Mouse (Mus musculus): ENCODE data around the gene Parpbp. TPM values are rescaled to one million over a fixed set of nuclear protein-coding genes. Genes with fewer than 3 reads are reported as not detected.

The Parpbp gene
- polyA plus RNA-seq, 2 experiments, result 8.8 to 13.4 TPM

GRCm38 (mm10) chr10:88113290-88113689 lies 33.5 kb downstream of the Parpbp start:
- no peak for TF ChIP-seq CTCF (IDR thresholded peaks at IDR 0.05; ENCODE audit: low read depth)
- no peak for TF ChIP-seq EP300 (IDR thresholded peaks at IDR 0.05; ENCODE audit: low read depth)
- H3K4me3 ChIP-seq (ENCODE audit: insufficient read depth in 1 of 2, low read depth in 2 of 2, low read length in 2 of 2), result no peak overlapping the region
- H3K4me1 ChIP-seq (replicated peaks; ENCODE audit: control insufficient read depth in 2 of 2, insufficient read depth in 2 of 2, low read length in 1 of 2), result no peaks in the 10 kb centered on the region
- H3K27me3 ChIP-seq (ENCODE audit: control insufficient read depth, insufficient read depth, low read length), result no peaks in the 10 kb centered on the region
- H3K9ac ChIP-seq (replicated peaks), result no peak overlapping the region
- DNase-seq (ENCODE audit: low read depth in 3 of 3, low spot score in 3 of 3) (no peak), ATAC-seq (ENCODE audit: insufficient read depth) (no peak)
- no peak overlapping the region for H3K27ac ChIP-seq
- H3K9me3 ChIP-seq (ENCODE audit: control insufficient read depth, low read length), result no peaks in the 10 kb centered on the region
- WGBS (ENCODE audit: insufficient replicate concordance), result 82% methylated on average over 2 of the region's 2 CpGs
- H3K4me2 ChIP-seq (ENCODE audit: low read depth), result no peak overlapping the region
- H3K36me3 ChIP-seq (replicated peaks; ENCODE audit: control insufficient read depth, insufficient read depth, low read depth), result peaks cover 6% of the 10 kb centered on the region

GRCm38 (mm10) chr10:88106169-88106568 lies 40.6 kb downstream of the Parpbp start:
- Histone ChIP-seq H3K4me3 (ENCODE audit: insufficient read depth in 1 of 2, low read depth in 2 of 2, low read length in 2 of 2) (no peak overlapping the region), H3K36me3 (replicated peaks; ENCODE audit: control insufficient read depth, insufficient read depth, low read depth) (peaks cover 6% of the 10 kb centered on the region; the same call in 1 of the 2 replicates), H3K4me1 (replicated peaks; ENCODE audit: control insufficient read depth in 2 of 2, insufficient read depth in 2 of 2, low read length in 1 of 2) (no peaks in the 10 kb centered on the region), H3K4me2 (ENCODE audit: low read depth) (no peak overlapping the region), H3K9me3 (ENCODE audit: control insufficient read depth, low read length) (no peaks in the 10 kb centered on the region), H3K9ac (replicated peaks) (no peak overlapping the region), H3K27ac (no peak overlapping the region), H3K27me3 (ENCODE audit: control insufficient read depth, insufficient read depth, low read length) (no peaks in the 10 kb centered on the region)
- DNase-seq (ENCODE audit: low read depth in 3 of 3, low spot score in 3 of 3) (no peak), ATAC-seq (ENCODE audit: insufficient read depth) (no peak)
- no peak for TF ChIP-seq CTCF (IDR thresholded peaks at IDR 0.05; ENCODE audit: low read depth)
- 84% methylated on average over 2 of the region's 2 CpGs for WGBS (ENCODE audit: insufficient replicate concordance)

- no peak for ATAC-seq (ENCODE audit: insufficient read depth)
- WGBS (ENCODE audit: insufficient replicate concordance), result 73% methylated on average over 5 of the region's 5 CpGs
- TF ChIP-seq CTCF (IDR thresholded peaks at IDR 0.05; ENCODE audit: low read depth) (no peak), EP300 (IDR thresholded peaks at IDR 0.05; ENCODE audit: low read depth) (no peak)
These were observed 56.0 kb downstream of the Parpbp start, which contains the start of gene Pmch for GRCm38 (mm10) chr10:88090772-88091171. Pmch (plus strand) TSS chr10:88091072.

GRCm38 (mm10) chr10:88067377-88067776 lies 79.4 kb downstream of the Parpbp start:
- DNase-seq (ENCODE audit: low read depth in 3 of 3, low spot score in 3 of 3) (no peak), ATAC-seq (ENCODE audit: insufficient read depth) (no peak)
- no peak overlapping the region for H3K4me3 ChIP-seq (ENCODE audit: insufficient read depth in 1 of 2, low read depth in 2 of 2, low read length in 2 of 2)
- no peak for TF ChIP-seq CTCF (IDR thresholded peaks at IDR 0.05; ENCODE audit: low read depth)
- no peak for TF ChIP-seq EP300 (IDR thresholded peaks at IDR 0.05; ENCODE audit: low read depth)
- H3K36me3 ChIP-seq (replicated peaks; ENCODE audit: control insufficient read depth, insufficient read depth, low read depth), result no peaks in the 10 kb centered on the region
- H3K4me1 ChIP-seq (replicated peaks; ENCODE audit: control insufficient read depth in 2 of 2, insufficient read depth in 2 of 2, low read length in 1 of 2), result no peaks in the 10 kb centered on the region
- H3K9me3 ChIP-seq (ENCODE audit: control insufficient read depth, low read length), result no peaks in the 10 kb centered on the region
- no peak overlapping the region for H3K9ac ChIP-seq (replicated peaks)
- no peak overlapping the region for H3K4me2 ChIP-seq (ENCODE audit: low read depth)
- no peaks in the 10 kb centered on the region for H3K27me3 ChIP-seq (ENCODE audit: control insufficient read depth, insufficient read depth, low read length)
- H3K27ac ChIP-seq, result no peak overlapping the region
- WGBS (ENCODE audit: insufficient replicate concordance), result 50% methylated on average over 3 of the region's 3 CpGs

More at GRCm38 (mm10) chr10:88090772-88091171, 56.0 kb downstream of the Parpbp start, which contains the start of gene Pmch:
- H3K9ac ChIP-seq (replicated peaks), result no peak within 1 kb of the TSS
- H3K4me2 ChIP-seq (ENCODE audit: low read depth), result no peak within 1 kb of the TSS
- H3K9me3 ChIP-seq (ENCODE audit: control insufficient read depth, low read length), result no peaks in the 10 kb centered on the region
- no peak within 1 kb of the TSS for H3K27ac ChIP-seq
- H3K4me1 ChIP-seq (replicated peaks; ENCODE audit: control insufficient read depth in 2 of 2, insufficient read depth in 2 of 2, low read length in 1 of 2), result no peaks in the 10 kb centered on the region
- no peaks in the 10 kb centered on the region for H3K27me3 ChIP-seq (ENCODE audit: control insufficient read depth, insufficient read depth, low read length)
- H3K36me3 ChIP-seq (replicated peaks; ENCODE audit: control insufficient read depth, insufficient read depth, low read depth), result peaks cover 13% of the 10 kb centered on the region
- DNase-seq (ENCODE audit: low read depth in 3 of 3, low spot score in 3 of 3), result no peak
- no peak within 1 kb of the TSS for H3K4me3 ChIP-seq (ENCODE audit: insufficient read depth in 1 of 2, low read depth in 2 of 2, low read length in 2 of 2)

- H3K4me3 ChIP-seq (ENCODE audit: insufficient read depth in 1 of 2, low read depth in 2 of 2, low read length in 2 of 2), result no peak overlapping the region
- ATAC-seq (ENCODE audit: insufficient read depth), result no peak
- H3K27ac ChIP-seq, result no peak overlapping the region
These were observed 81.9 kb downstream of the Parpbp start for GRCm38 (mm10) chr10:88064872-88065271.

More at GRCm38 (mm10) chr10:88064872-88065271, 81.9 kb downstream of the Parpbp start:
- no peaks in the 10 kb centered on the region for H3K36me3 ChIP-seq (replicated peaks; ENCODE audit: control insufficient read depth, insufficient read depth, low read depth)
- no peak for TF ChIP-seq CTCF (IDR thresholded peaks at IDR 0.05; ENCODE audit: low read depth)
- no peak for TF ChIP-seq EP300 (IDR thresholded peaks at IDR 0.05; ENCODE audit: low read depth)
- no peak overlapping the region for H3K4me2 ChIP-seq (ENCODE audit: low read depth)
- 30% methylated on average over 2 of the region's 2 CpGs for WGBS (ENCODE audit: insufficient replicate concordance)
- H3K27me3 ChIP-seq (ENCODE audit: control insufficient read depth, insufficient read depth, low read length), result no peaks in the 10 kb centered on the region
- no peaks in the 10 kb centered on the region for H3K9me3 ChIP-seq (ENCODE audit: control insufficient read depth, low read length)
- H3K4me1 ChIP-seq (replicated peaks; ENCODE audit: control insufficient read depth in 2 of 2, insufficient read depth in 2 of 2, low read length in 1 of 2), result no peaks in the 10 kb centered on the region
- no peak overlapping the region for H3K9ac ChIP-seq (replicated peaks)
- DNase-seq (ENCODE audit: low read depth in 3 of 3, low spot score in 3 of 3), result no peak
